Mouse (Mus musculus) adrenal gland, postnatal 4 days (tissue): ENCODE data around the gene Ttc23. TPM values are rescaled to one million over a fixed set of nuclear protein-coding genes. Genes with fewer than 3 reads are reported as not detected.
A peak's percentile ranks its signal among the peaks of the same experiment; 100 is the strongest.

Experiments used
- DNase-seq, 2 experiments: peaks; one replicate each; pipeline ENCODE4 v3.0.0; 2021 to 2022; ENCODE audit warnings: low spot score in 2 of 2, mixed read lengths in 2 of 2
- total RNA-seq, 2 experiments: library from RNA; stranded (reverse); gene quantifications; 2 replicates each; pipeline ENCODE4 v1.2.3; 2021

Ttc23 gene
- total RNA-seq, 2 experiments from 2014 or later = 46.1 to 46.6 TPM

DNA sequence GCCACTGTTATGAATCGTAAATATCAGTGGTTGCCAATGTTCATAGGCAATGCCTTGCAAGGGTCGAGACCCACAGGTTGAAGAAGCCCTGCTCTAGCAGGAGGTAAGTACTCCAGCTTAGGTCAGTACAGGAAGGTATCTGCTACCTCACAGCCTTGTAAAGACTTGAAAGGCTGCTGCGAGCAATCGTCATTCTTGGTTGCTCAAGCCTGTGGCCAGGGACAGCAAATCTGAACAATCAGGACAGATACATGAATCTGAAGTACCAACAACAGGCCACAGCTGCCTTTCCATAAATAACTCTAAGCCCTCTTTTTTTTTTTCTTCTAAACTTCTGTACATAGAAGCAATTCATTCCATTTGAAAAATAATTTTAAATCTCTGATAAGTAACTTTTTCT lies 85.1 kb downstream of the Ttc23 start:
- DNase-seq = no peak

GRCm38 (mm10) chr7:67740382-67740781 lies 93.2 kb downstream of the Ttc23 start:
- no peak for DNase-seq

DNA sequence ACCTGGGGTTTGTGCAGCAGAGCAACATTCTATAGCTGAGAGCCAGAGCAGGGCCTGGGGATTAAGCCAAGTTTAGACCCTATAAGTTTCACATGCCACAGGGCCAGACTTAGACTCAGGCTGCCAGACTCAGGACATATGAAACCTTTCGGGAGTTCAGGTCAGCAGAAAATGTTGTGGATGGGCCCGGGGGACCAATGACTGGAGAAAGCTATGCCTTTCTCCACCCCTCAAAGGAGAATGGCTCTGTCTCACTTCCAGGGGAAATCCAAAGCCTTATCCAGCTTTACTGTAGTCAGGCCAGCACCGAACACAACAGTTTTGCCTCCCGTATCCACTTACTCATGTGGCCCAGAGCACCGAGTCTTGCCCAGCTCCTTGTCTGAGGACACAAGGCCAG lies 93.6 kb downstream of the Ttc23 start:
- no peak for DNase-seq

GRCm38 (mm10) chr7:67741706-67742105 lies 94.5 kb downstream of the Ttc23 start:
- no peak for DNase-seq

GRCm38 (mm10) chr7:67747731-67748305 lies 100.6 kb downstream of the Ttc23 start:
- DNase-seq = no peak

- no peak for DNase-seq
Measured at GRCm38 (mm10) chr7:67749441-67750239, 102.4 kb downstream of the Ttc23 start.

DNA sequence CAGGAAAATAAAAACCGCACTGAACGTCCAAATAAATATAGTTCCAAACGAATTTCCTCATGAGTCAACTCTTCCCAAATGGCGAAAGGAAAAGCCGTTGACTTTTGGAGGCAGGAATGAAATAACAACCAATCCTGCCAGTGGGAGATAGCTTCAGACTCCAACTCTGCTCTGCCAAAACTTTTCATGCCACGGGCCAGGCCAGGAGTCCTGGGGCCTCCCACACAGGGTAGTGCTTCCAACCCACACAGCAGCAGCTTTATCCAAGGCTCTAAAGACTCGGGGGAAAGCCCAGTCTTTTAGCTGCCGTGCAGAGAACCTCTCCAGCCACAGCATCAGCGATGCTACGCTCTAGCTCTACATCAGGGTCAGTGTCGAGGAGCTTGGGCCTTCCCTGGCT lies 107.4 kb downstream of the Ttc23 start:
- DNase-seq = no peak

DNA sequence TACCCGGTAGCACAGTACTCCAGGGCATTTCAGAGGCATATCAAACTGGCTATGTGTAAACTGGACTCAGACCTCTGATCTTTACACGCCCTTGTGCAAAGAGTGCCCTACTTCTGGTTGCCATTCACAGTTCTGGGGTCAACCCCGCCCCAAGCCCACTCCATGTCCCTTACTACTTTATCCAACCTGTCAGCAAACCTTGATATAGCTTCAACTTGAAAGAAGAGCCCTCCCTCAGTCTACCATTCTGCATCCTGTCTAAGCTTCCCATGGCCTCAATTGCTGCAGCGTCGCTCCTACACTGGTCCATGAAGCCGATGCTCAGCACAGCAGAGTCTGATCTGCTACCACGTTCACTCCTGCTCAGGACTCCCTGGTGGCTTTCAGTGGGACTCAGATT lies 108.2 kb downstream of the Ttc23 start:
- no peak for DNase-seq

DNA sequence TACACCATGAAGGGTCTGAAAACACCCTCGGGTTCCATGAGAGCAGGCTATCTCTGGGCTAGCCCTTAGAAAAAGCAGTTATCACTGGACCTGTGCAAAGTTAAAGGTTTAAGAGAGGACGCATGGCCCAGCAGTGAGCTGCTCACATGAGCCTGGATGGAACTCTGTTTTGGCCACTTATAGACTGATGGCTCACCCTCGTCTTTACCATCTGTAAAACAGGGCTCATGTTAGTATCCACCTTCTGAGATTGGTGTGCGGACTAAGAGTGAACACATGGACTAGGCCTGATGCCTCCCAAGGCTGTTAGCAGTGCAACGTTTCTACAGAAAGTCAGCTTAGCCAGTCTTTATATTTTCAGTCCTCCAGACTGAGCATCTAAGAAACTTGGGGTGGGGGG lies 109.4 kb downstream of the Ttc23 start:
- DNase-seq = no peak

- DNase-seq = no peak
Measured at GRCm38 (mm10) chr7:67758506-67758857, 111.3 kb downstream of the Ttc23 start.

GRCm38 (mm10) chr7:67758858-67759628 lies 111.8 kb downstream of the Ttc23 start:
- no peak for DNase-seq

DNA sequence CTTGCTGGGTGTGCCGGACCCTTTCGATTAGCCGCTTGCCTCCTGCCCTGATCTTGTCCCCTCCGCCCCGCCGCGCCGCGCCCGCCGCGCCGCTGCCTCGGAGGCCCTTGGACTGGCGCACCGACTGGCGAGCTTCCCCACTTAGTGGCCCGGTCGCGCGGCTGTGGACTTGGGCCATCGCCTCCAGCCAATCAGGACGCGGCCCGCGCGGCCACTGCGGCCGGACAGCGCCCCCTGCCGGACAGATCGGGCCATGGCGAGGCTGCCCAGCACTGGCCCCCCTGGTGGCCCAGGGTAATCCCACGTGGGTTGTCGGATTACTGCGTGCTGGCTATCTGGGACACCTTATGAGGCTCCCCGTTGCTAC lies 112.4 kb downstream of the Ttc23 start, which contains the start of gene Synm:
Synm (minus strand) TSS at position 114 of the 367 bp plus-strand sequence.
- DNase-seq = peak; percentile 92 to 97

- no peak for DNase-seq
Measured at GRCm38 (mm10) chr7:67763625-67764024, 116.4 kb downstream of the Ttc23 start.

DNA sequence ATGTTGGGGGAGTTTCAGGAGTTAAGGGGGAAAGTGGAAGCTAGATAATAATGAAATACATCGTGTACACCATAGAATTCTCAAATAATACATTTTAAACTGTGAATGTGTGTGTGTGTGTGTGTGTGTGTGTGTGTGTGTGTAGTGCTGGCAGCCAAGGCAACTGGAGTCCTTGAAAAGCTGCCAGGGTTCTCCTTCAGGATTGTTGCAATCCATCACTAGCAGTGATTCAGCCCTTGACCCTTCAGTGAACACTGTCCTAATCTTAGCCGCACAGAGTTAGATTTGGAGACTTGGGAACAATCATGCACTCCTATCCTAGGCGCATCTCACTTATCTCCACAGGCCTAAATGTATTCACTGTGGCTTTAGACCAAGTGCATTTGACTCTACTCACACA lies 120.9 kb downstream of the Ttc23 start:
- DNase-seq = no peak

DNA sequence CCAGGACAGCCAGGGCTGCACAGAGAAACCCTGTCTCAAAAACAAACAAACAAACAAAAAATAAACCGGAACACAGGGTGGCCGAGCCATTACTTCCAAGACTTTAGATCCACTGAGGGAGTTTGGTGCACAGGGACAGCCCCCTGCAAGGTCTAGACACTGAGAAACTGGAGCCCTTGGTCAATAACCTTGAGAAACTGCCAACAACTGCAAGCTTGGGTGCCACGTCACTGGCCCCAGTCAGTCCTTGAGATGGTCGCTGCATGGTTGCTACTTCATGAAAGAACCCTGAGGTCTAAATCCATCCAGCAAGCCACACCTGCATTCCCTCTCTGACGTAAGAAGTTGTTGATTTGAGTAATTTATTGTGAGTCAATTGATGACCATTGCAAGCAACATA lies 122.3 kb downstream of the Ttc23 start:
- DNase-seq = no peak

- DNase-seq = no peak
Measured at GRCm38 (mm10) chr7:67772231-67772630, 125.0 kb downstream of the Ttc23 start.

DNA sequence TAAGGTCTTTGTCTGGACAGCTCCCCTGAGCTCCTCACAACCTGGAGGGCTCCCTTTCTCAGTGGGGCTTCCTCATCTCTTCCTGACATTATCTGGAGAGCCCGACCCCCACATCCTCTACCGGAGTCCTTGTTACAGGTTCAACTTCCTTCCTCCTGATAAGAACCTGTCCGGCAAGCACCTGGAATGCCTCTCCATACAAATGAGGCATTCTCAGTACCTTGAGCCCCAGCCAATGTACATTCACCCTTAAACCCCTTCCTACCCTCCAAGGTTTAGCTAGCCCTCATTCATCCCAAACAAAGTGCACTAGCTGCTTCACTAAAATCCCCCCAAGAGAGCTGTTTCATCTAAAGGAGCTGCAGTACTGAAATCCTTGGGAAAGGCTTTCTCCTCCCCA lies 128.4 kb downstream of the Ttc23 start:
- DNase-seq = no peak

GRCm38 (mm10) chr7:67776636-67777305 lies 129.6 kb downstream of the Ttc23 start:
- no peak for DNase-seq

- no peak for DNase-seq
Measured at GRCm38 (mm10) chr7:67787861-67788260, 140.7 kb downstream of the Ttc23 start.

GRCm38 (mm10) chr7:67788713-67789112 lies 141.5 kb downstream of the Ttc23 start:
- DNase-seq = peak in 1 of 2 experiments; percentile 50

DNA sequence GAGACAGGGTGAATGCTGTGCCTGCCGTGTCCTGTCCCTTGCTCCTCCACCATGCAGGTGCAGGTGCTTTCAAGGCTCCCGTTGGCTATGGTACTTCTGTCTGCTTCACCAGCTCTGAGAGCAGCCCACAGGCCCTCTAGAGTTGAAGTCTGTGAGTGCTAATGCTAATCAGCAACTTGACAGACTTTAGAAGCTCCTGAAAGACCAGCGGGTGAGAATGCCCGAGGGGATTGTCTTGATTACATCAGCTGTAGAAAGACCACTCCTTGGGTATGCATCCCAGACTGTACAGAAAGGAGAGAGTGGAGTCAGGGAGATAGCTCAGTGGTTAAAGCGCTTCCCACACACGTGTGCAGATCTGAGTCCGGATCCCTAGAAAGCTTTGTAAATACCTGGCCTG lies 144.0 kb downstream of the Ttc23 start:
- DNase-seq = no peak

GRCm38 (mm10) chr7:67793449-67793848 lies 146.2 kb downstream of the Ttc23 start:
- no peak for DNase-seq
